Mouse (Mus musculus) liver, postnatal 0 days (tissue): ENCODE results near the gene Tmem98.

ENCODE experiments used
- CTCF ChIP-seq: sonication (generic); IDR thresholded peaks from 2 replicates; pipeline ENCODE4 v1.5.1; 2016; ENCODE audit warnings: antibody characterized with exemption, low read depth
- EP300 ChIP-seq: IDR thresholded peaks from 2 replicates; pipeline ENCODE4 v1.6.1; 2016; ENCODE audit warnings: antibody characterized with exemption, low read depth, mild to moderate bottlenecking

DNA sequence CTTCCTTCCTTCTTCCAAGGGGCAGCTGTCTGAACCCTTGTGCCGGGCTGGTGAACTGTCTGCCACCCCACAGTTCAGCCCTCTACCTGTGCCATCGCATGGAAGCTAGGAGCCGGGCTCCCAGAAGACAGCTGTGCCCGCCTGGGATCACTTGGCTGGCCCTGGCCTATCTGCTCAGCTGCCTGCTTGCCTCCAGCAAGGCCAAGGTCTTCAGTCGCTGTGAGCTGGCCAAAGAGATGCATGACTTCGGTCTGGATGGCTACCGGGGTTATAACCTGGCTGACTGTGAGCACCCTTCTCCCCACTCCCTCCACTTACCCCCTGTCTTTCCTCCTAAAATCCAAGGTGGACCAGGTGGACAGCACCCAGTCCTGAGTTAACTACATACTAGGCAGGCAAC lies 53.0 kb downstream of the Tmem98 start:
- TF ChIP-seq CTCF (no peak), EP300 (no peak)
